Mouse (Mus musculus) brain, embryonic 14.5 days (tissue): ENCODE data around the gene Slc30a9.

Source experiments
- CTCF ChIP-seq: fragments of 200-500 bp; IDR thresholded peaks from 2 replicates; pipeline ENCODE4 v1.5.1; 2012; ENCODE audit warnings: inconsistent platforms, mild to moderate bottlenecking, moderate library complexity, borderline replicate concordance; ENCODE audit not compliant: insufficient read depth, insufficient read length; ENCODE audit errors: extremely low read depth
- POLR2A ChIP-seq: fragments of 200-500 bp; IDR thresholded peaks from 2 replicates; pipeline ENCODE4 v1.6.1; 2012; ENCODE audit warnings: mild to moderate bottlenecking, inconsistent platforms, borderline replicate concordance; ENCODE audit not compliant: poor library complexity, insufficient read depth, insufficient read length, severe bottlenecking; ENCODE audit errors: extremely low read depth

GRCm38 (mm10) chr5:67381690-67382089, 74.9 kb downstream of the Slc30a9 start:
- TF ChIP-seq CTCF (no peak), POLR2A (no peak)
